Mouse (Mus musculus): ENCODE measurements around the gene Ssu72. TPM values are rescaled to one million over a fixed set of nuclear protein-coding genes. Genes with fewer than 3 reads are reported as not detected.
"Not testable (repeated sequence)": the region's sequence is repeated elsewhere in the genome, so short reads cannot be mapped to it uniquely, and the experiment has no call there.

Gene Ssu72
- total RNA-seq, 1 experiment = 129 TPM

GRCm38 (mm10) chr4:155666903-155667302 is 37.7 kb upstream of the Ssu72 start:
- TF ChIP-seq ZNF384 (IDR thresholded peaks at IDR 0.05; ENCODE audit: low read depth, low read length) (no peak), HCFC1 (IDR thresholded peaks at IDR 0.05; ENCODE audit: borderline replicate concordance, insufficient read depth, low read length) (no peak), MAFK (IDR thresholded peaks at IDR 0.05; ENCODE audit: insufficient read depth, low read depth, low read length) (no peak)
- H3K4me1 ChIP-seq (ENCODE audit: control insufficient read depth in 2 of 2, insufficient read depth in 2 of 2, low read length in 2 of 2, poor library complexity in 1 of 2) = peaks cover 7 to 9% of the 10 kb centered on the region in 2 experiments
- DNase-seq (ENCODE audit: low read depth, low spot score) = no peak
- no peak overlapping the region for H3K4me3 ChIP-seq (ENCODE audit: insufficient read depth in 1 of 2, low read depth in 1 of 2, low read length in 2 of 2, poor library complexity in 1 of 2, severe bottlenecking in 1 of 2)
- H3K36me3 ChIP-seq (ENCODE audit: control insufficient read depth, insufficient read depth, low read length, poor library complexity, severe bottlenecking) = peaks cover 3% of the 10 kb centered on the region; the same call in 1 of the 2 replicates
- no peak overlapping the region for H3K9ac ChIP-seq (ENCODE audit: insufficient read depth, low read depth, low read length, poor library complexity, severe bottlenecking)
- no peak overlapping the region for H3K27ac ChIP-seq (ENCODE audit: insufficient read depth, low read depth, low read length, poor library complexity, severe bottlenecking)
- in situ Hi-C loops (cut with MboI; ENCODE audit: low sequenced_read_pairs in 2 of 2, unreplicated experiment in 2 of 2) = no loop called here
- no peaks in the 10 kb centered on the region for H3K9me3 ChIP-seq (ENCODE audit: control insufficient read depth, insufficient read depth, low read depth, low read length)

- peak within 1 kb of the TSS; percentile 85 to 91 for H3K4me3 ChIP-seq (ENCODE audit: insufficient read depth in 1 of 2, low read depth in 1 of 2, low read length in 2 of 2, poor library complexity in 1 of 2, severe bottlenecking in 1 of 2)
- in situ Hi-C loops (cut with MboI; ENCODE audit: low sequenced_read_pairs in 2 of 2, unreplicated experiment in 2 of 2) = no loop called here
- peak within 1 kb of the TSS; percentile 82 for H3K9ac ChIP-seq (ENCODE audit: insufficient read depth, low read depth, low read length, poor library complexity, severe bottlenecking)
- peak; percentile 89 for TF ChIP-seq HCFC1 (IDR thresholded peaks at IDR 0.05; ENCODE audit: borderline replicate concordance, insufficient read depth, low read length)
- no peak for TF ChIP-seq ZNF384 (IDR thresholded peaks at IDR 0.05; ENCODE audit: low read depth, low read length)
- H3K9me3 ChIP-seq (ENCODE audit: control insufficient read depth, insufficient read depth, low read depth, low read length) = 0 out of 2 replicates have a peak, but pooled peaks cover 4% of the 10 kb centered on the region
- H3K4me1 ChIP-seq (ENCODE audit: control insufficient read depth in 2 of 2, insufficient read depth in 2 of 2, low read length in 2 of 2, poor library complexity in 1 of 2) = peaks cover 7 to 9% of the 10 kb centered on the region in 2 experiments
- peak; percentile 95 for DNase-seq (ENCODE audit: low read depth, low spot score)
- no peaks in the 10 kb centered on the region for H3K36me3 ChIP-seq (ENCODE audit: control insufficient read depth, insufficient read depth, low read length, poor library complexity, severe bottlenecking)
- peak within 1 kb of the TSS; percentile 99 for H3K27ac ChIP-seq (ENCODE audit: insufficient read depth, low read depth, low read length, poor library complexity, severe bottlenecking)
These were observed 35.7 kb upstream of the Ssu72 start, which contains the start of gene Mib2 for GRCm38 (mm10) chr4:155668689-155669597. Mib2 (minus strand) TSS chr4:155669198.

GRCm38 (mm10) chr4:155669598-155670075 is 35.0 kb upstream of the Ssu72 start:
- H3K9ac ChIP-seq (ENCODE audit: insufficient read depth, low read depth, low read length, poor library complexity, severe bottlenecking) = peak overlapping the region; percentile 82
- H3K4me1 ChIP-seq (ENCODE audit: control insufficient read depth in 2 of 2, insufficient read depth in 2 of 2, low read length in 2 of 2, poor library complexity in 1 of 2) = peaks cover 7 to 9% of the 10 kb centered on the region in 2 experiments
- peak overlapping the region; percentile 99 for H3K27ac ChIP-seq (ENCODE audit: insufficient read depth, low read depth, low read length, poor library complexity, severe bottlenecking)
- H3K4me3 ChIP-seq (ENCODE audit: insufficient read depth in 1 of 2, low read depth in 1 of 2, low read length in 2 of 2, poor library complexity in 1 of 2, severe bottlenecking in 1 of 2) = peak overlapping the region; percentile 85 to 91
- no peaks in the 10 kb centered on the region for H3K36me3 ChIP-seq (ENCODE audit: control insufficient read depth, insufficient read depth, low read length, poor library complexity, severe bottlenecking)
- no peak for TF ChIP-seq MAFK (IDR thresholded peaks at IDR 0.05; ENCODE audit: insufficient read depth, low read depth, low read length)
- TF ChIP-seq ZC3H11A (IDR thresholded peaks at IDR 0.05; ENCODE audit: borderline replicate concordance, low read depth, low read length) = no peak
- no peak for TF ChIP-seq CHD2 (IDR thresholded peaks at IDR 0.05; ENCODE audit: low read depth, low read length)
- TF ChIP-seq ZNF384 (IDR thresholded peaks at IDR 0.05; ENCODE audit: low read depth, low read length) = no peak
- TF ChIP-seq HCFC1 (IDR thresholded peaks at IDR 0.05; ENCODE audit: borderline replicate concordance, insufficient read depth, low read length) = no peak
- 0 out of 2 replicates have a peak, but pooled peaks cover 4% of the 10 kb centered on the region for H3K9me3 ChIP-seq (ENCODE audit: control insufficient read depth, insufficient read depth, low read depth, low read length)
- in situ Hi-C loops (cut with MboI; ENCODE audit: low sequenced_read_pairs in 2 of 2, unreplicated experiment in 2 of 2) = no loop called here
- no peak for DNase-seq (ENCODE audit: low read depth, low spot score)

- peak overlapping the region; percentile 99 for H3K27ac ChIP-seq (ENCODE audit: insufficient read depth, low read depth, low read length, poor library complexity, severe bottlenecking)
- H3K4me1 ChIP-seq (ENCODE audit: control insufficient read depth in 2 of 2, insufficient read depth in 2 of 2, low read length in 2 of 2, poor library complexity in 1 of 2); H3K36me3 ChIP-seq (ENCODE audit: control insufficient read depth, insufficient read depth, low read length, poor library complexity, severe bottlenecking); H3K9me3 ChIP-seq (ENCODE audit: control insufficient read depth, insufficient read depth, low read depth, low read length); in situ Hi-C loops (cut with MboI; ENCODE audit: low sequenced_read_pairs in 2 of 2, unreplicated experiment in 2 of 2); DNase-seq (ENCODE audit: low read depth, low spot score): not testable (repeated sequence)
- TF ChIP-seq HCFC1 (IDR thresholded peaks at IDR 0.05; ENCODE audit: borderline replicate concordance, insufficient read depth, low read length) = peak; percentile 19; the same call in 1 of the 2 replicates
- TF ChIP-seq CHD2 (IDR thresholded peaks at IDR 0.05; ENCODE audit: low read depth, low read length) = peak; percentile 61; the same call in 1 of the 2 replicates
- peak overlapping the region; percentile 85 to 91 for H3K4me3 ChIP-seq (ENCODE audit: insufficient read depth in 1 of 2, low read depth in 1 of 2, low read length in 2 of 2, poor library complexity in 1 of 2, severe bottlenecking in 1 of 2)
- H3K9ac ChIP-seq (ENCODE audit: insufficient read depth, low read depth, low read length, poor library complexity, severe bottlenecking) = peak overlapping the region; percentile 68; the same call in 1 of the 2 replicates
These were observed 34.4 kb upstream of the Ssu72 start for GRCm38 (mm10) chr4:155670236-155670635.

Measured in ES-E14 (cell line).